Comparison of ENCODE assay signal across 22 mouse cellular contexts in the genomic region with DNA sequence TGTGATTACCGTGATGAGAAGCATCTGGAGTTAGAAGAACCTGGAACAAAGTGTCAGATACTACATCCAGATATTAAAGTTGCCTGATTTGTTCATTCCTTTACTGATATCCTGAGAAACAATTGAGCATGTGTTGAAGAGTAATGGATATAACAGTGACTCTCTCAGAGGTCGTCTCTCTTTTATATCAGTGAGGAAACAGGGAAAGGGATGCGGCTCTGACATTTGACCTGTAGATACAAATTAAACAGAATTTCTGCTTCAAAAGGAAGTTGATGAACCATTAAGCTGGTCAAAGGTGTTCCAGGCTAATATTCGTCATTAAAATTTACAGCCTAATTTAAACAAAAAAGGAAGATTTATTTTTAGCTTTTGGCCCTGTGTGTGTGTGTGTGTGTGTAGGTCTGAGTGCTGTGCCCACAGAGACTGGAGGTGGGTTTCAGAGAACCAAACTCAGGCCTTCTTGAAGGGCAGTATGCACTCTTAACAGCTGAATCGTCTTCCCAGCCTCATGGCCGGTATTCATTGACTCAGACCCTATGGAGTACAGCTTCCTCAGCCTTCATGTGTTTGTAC.
A peak's percentile ranks its signal among the peaks of the same experiment; 100 is the strongest.
DNase-seq lines count a peak whose midpoint lies in the region; ATAC-seq and TF ChIP-seq lines count a peak whose summit lies in the region.
"Had no signal": no experiment of that assay in that cellular context is flagged by ENCODE, and none has a peak within 500 bp of the region (broad histone marks: within the 10 kb centered on the region; RNA-seq: fewer than 3 reads in every experiment).

No protein-coding gene starts in this region.

- peak; percentile 80 for ATAC-seq in kidney, embryonic 15.5 days (replicated peaks; ENCODE audit: low FRiP score)
- ATAC-seq: activated CD4-positive, CD25-positive, alpha-beta regulatory T cell, adult 4 months; CD4-positive, CD25-positive, alpha-beta regulatory T cell, adult 4 months; forebrain, embryonic 13.5 days; forebrain, embryonic 16.5 days had no signal

- H3K9me3 ChIP-seq in kidney, embryonic 15.5 days (replicated peaks) = no peaks in the 10 kb centered on the region
- H3K9me3 ChIP-seq: forebrain, embryonic 10.5 days; forebrain, embryonic 13.5 days; hindbrain, embryonic 12.5 days; hindbrain, embryonic 15.5 days had no signal

- no peaks in the 10 kb centered on the region for H3K36me3 ChIP-seq in kidney, adult 2 months (ENCODE audit: control insufficient read depth, insufficient read depth, low read length)
- no peaks in the 10 kb centered on the region for H3K36me3 ChIP-seq in kidney, embryonic 15.5 days
- H3K36me3 ChIP-seq: forebrain, embryonic 10.5 days; hindbrain, embryonic 12.5 days; hindbrain, embryonic 15.5 days had no signal

- H3K4me3 ChIP-seq in kidney, adult 2 months (ENCODE audit: insufficient read depth, low read depth, low read length) = no peak overlapping the region
- no peak overlapping the region for H3K4me3 ChIP-seq in kidney, embryonic 15.5 days (replicated peaks)
- H3K4me3 ChIP-seq: forebrain, embryonic 10.5 days; forebrain, embryonic 13.5 days; hindbrain, embryonic 12.5 days; hindbrain, embryonic 15.5 days had no signal

- WGBS in kidney, adult 2 months = 28% methylated on average over 6 of the region's 6 CpGs
- 13% methylated on average over 6 of the region's 6 CpGs for WGBS in kidney, embryonic 15.5 days

- no peaks in the 10 kb centered on the region for H3K27me3 ChIP-seq in kidney, adult 2 months (replicated peaks; ENCODE audit: control insufficient read depth, insufficient read depth, low read length)
- no peaks in the 10 kb centered on the region for H3K27me3 ChIP-seq in kidney, embryonic 15.5 days
- H3K27me3 ChIP-seq: forebrain, embryonic 13.5 days; hindbrain, embryonic 12.5 days; hindbrain, embryonic 15.5 days had no signal

- no peak overlapping the region for H3K4me2 ChIP-seq in kidney, embryonic 15.5 days
- H3K4me2 ChIP-seq: forebrain, embryonic 13.5 days; heart, embryonic 11.5 days; hindbrain, embryonic 12.5 days; hindbrain, embryonic 15.5 days had no signal

- TF ChIP-seq POLR2A in kidney, adult 2 months (IDR thresholded peaks at IDR 0.05; ENCODE audit: low read depth, low read length) = no peak

- peak; percentile 16 for DNase-seq in kidney, adult 2 months
- no peak for DNase-seq in kidney, postnatal 25 days
- DNase-seq in kidney, adult 11 months = no peak
- peak; percentile 26 for DNase-seq in mesoderm, embryonic 11.5 days (ENCODE audit: low read depth, low spot score)
- DNase-seq in yolk sac, embryonic 10.5 days (ENCODE audit: low spot score) = peak; percentile 5
- DNase-seq: adrenal gland, adult 8-10 months; adrenal gland, postnatal 25 days; cerebellum, adult 11-12 months; cerebellum, adult 8-10 months; cerebellum, postnatal 10 days; cerebellum, postnatal 36 days; gastrocnemius, postnatal 14 days; heart, adult 11 months had no signal

- peaks cover 3% of the 10 kb centered on the region; the same call in 1 of the 2 replicates for H3K4me1 ChIP-seq in kidney, adult 2 months (ENCODE audit: control insufficient read depth, insufficient read depth, low read length)
- 0 out of 2 replicates have a peak, but pooled peaks cover 6% of the 10 kb centered on the region for H3K4me1 ChIP-seq in kidney, embryonic 15.5 days
- H3K4me1 ChIP-seq: forebrain, embryonic 10.5 days; forebrain, embryonic 13.5 days; hindbrain, embryonic 12.5 days; hindbrain, embryonic 15.5 days had no signal

- H3K27ac ChIP-seq in kidney, adult 2 months (ENCODE audit: insufficient read depth, low read depth, low read length) = no peak overlapping the region
- H3K27ac ChIP-seq in kidney, embryonic 15.5 days = peak overlapping the region; percentile 10
- H3K27ac ChIP-seq: forebrain, embryonic 10.5 days; forebrain, embryonic 13.5 days; hindbrain, embryonic 12.5 days; hindbrain, embryonic 15.5 days had no signal

- no peak overlapping the region for H3K9ac ChIP-seq in kidney, embryonic 15.5 days
- H3K9ac ChIP-seq: forebrain, embryonic 13.5 days; hindbrain, embryonic 12.5 days; hindbrain, embryonic 15.5 days had no signal

- no peak for TF ChIP-seq CTCF in kidney, adult 2 months (conservative IDR thresholded peaks at IDR 0.05; ENCODE audit: insufficient read depth, insufficient read length, low read depth, low read length)

Comparison
In these comparisons a context has a peak if more than half of its experiments do, and no peak if none do; other contexts are left out.
1. DNase-seq: peak in kidney, adult 2 months (single experiment), mesoderm, embryonic 11.5 days (single experiment) and yolk sac, embryonic 10.5 days (single experiment); none in kidney, postnatal 25 days (0 of 2) and kidney, adult 11 months (single experiment).